Mouse (Mus musculus) G1E (cell line): ENCODE measurements around the gene Ebf1.

ENCODE experiments used
- CTCF ChIP-seq: IDR thresholded peaks from 2 replicates; pipeline ENCODE4 v1.5.1; 2012; ENCODE audit warnings: low read depth, low read length, inconsistent platforms, mixed read lengths
- GATA1 ChIP-seq: IDR thresholded peaks from 2 replicates; pipeline ENCODE4 v1.6.1; 2012; ENCODE audit warnings: borderline replicate concordance, low read length, inconsistent platforms, mixed read lengths
- GATA2 ChIP-seq: IDR thresholded peaks from 2 replicates; pipeline ENCODE4 v1.6.1; 2012; ENCODE audit warnings: low read depth, low read length, inconsistent platforms, borderline replicate concordance
- TAL1 ChIP-seq: conservative IDR thresholded peaks from 2 replicates; pipeline ENCODE4 v1.6.1; 2012; ENCODE audit warnings: low read depth, low read length, inconsistent platforms, mixed read lengths

DNA sequence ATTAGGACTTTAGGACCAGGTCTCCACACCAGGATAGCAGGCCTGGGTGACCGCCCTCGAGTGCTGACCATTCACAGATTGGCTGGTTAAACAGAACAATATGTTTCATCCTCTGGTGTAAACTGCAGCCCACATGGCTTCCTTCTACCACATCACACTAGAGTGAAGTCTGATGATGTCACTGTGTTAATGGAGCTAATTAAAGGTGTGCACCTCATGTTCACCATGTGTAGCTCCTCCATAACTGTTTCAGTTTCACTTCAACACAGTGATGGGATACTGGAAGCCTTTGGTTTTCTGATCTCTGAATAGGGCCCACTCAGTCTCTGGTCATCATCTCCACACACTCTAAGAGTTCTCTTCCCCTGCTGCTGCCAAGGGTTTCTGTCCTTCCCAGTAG is 158.4 kb downstream of the Ebf1 start:
- TF ChIP-seq CTCF (no peak), GATA1 (no peak), GATA2 (no peak), TAL1 (no peak)
